Mouse (Mus musculus): ENCODE measurements around the gene Cenph.

DNA sequence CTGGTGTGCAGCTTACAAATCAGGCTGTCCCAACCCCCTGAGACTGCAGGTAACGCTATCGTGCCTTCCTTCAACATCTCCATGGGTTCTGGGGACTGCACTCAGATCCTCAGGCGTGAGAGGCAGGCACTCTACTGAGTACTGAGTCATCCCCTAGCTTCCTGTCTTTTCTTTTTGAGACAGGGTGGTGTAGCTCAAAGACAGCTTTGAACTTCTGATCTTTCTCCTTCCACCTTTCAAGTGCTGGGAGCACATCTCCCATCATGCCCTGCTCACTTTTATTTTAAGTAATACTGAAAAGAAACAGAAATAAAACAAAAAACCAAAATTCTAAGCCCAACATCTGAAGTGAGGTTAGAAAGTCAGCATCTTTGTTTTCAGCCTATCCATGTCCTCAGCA lies 30.1 kb upstream of the Cenph start:
- TF ChIP-seq POLR2A (IDR thresholded peaks at IDR 0.05; ENCODE audit: control insufficient read depth, extremely low read depth, insufficient read depth, low read length, poor library complexity): no peak
- TF ChIP-seq CTCF (IDR thresholded peaks at IDR 0.05; ENCODE audit: borderline replicate concordance, control insufficient read depth, extremely low read depth, insufficient read depth, low read length, poor library complexity): no peak
